Mouse (Mus musculus): ENCODE results near the gene Polr3h.

- peak; percentile 88 for TF ChIP-seq CTCF (IDR thresholded peaks at IDR 0.05; ENCODE audit: low read depth)
- TF ChIP-seq EP300 (IDR thresholded peaks at IDR 0.05; ENCODE audit: low read depth), result no peak
Observed at GRCm38 (mm10) chr15:81848301-81848700, 77.7 kb downstream of the Polr3h start.
